Mouse (Mus musculus) embryonic facial prominence, embryonic 14.5 days (tissue): ENCODE measurements around the gene Kcnq1. TPM values are rescaled to one million over a fixed set of nuclear protein-coding genes. Genes with fewer than 3 reads are reported as not detected.

Experiments used
- ATAC-seq: fragments of 200-750 bp; cut with Nextera tagmentation; 2 replicates; pipeline ENCODE4 v1.8.0; 2017; ENCODE audit warnings: low read depth, moderate number of reproducible peaks, moderate TSS enrichment
- DNase-seq: peaks from one replicate; pipeline ENCODE4 v3.0.0-alpha.2; 2015; ENCODE audit warnings: low spot score
- H3K27ac ChIP-seq: fragments of 300-500 bp; sonication (generic); replicated peaks from 2 replicates; pipeline ENCODE4 v1.5.1; 2014; ENCODE audit warnings: low read depth, mild to moderate bottlenecking, low read length, moderate library complexity
- H3K27me3 ChIP-seq: fragments of 300-500 bp; sonication (generic); replicated peaks from 2 replicates; pipeline ENCODE4 v1.6.1; 2014; ENCODE audit warnings: low read length; ENCODE audit not compliant: control insufficient read depth, insufficient read depth
- H3K36me3 ChIP-seq: fragments of 300-500 bp; sonication (generic); 2 replicates; pipeline ENCODE4 v1.6.1; 2014; ENCODE audit warnings: low read length, mixed read lengths; ENCODE audit not compliant: control insufficient read depth, insufficient read depth
- H3K4me1 ChIP-seq: fragments of 300-500 bp; sonication (generic); 2 replicates; pipeline ENCODE4 v1.6.1; 2014; ENCODE audit warnings: antibody characterized with exemption, low read length; ENCODE audit not compliant: control insufficient read depth, insufficient read depth
- H3K4me2 ChIP-seq: fragments of 300-500 bp; sonication (generic); 2 replicates; pipeline ENCODE4 v1.6.1; 2014; ENCODE audit warnings: low read depth, mild to moderate bottlenecking, low read length, moderate library complexity, mixed read lengths
- H3K4me3 ChIP-seq: fragments of 300-500 bp; sonication (generic); 2 replicates; pipeline ENCODE4 v1.5.1; 2014; ENCODE audit warnings: low read depth, mild to moderate bottlenecking, low read length
- H3K9ac ChIP-seq: fragments of 300-500 bp; sonication (generic); 2 replicates; pipeline ENCODE4 v1.6.1; 2014; ENCODE audit warnings: low read depth, mild to moderate bottlenecking, low read length, moderate library complexity, mixed read lengths
- H3K9me3 ChIP-seq: fragments of 300-500 bp; sonication (generic); 2 replicates; pipeline ENCODE4 v1.6.1; 2016; ENCODE audit warnings: low read length; ENCODE audit not compliant: control insufficient read depth
- WGBS: fragments of 180-500 bp; shearing (Covaris S2); extraction: QIAGEN DNeasy Blood & Tissue Kit; methylation state at CpG from one replicate; pipeline ENCODE4 v1.1.7; 2014; 5-methylcytosine and 5-hydroxymethylcytosine counted together
- polyA plus RNA-seq: library from polyadenylated mRNA; unstranded; fragments of >200 nt; fragmentation: Nextera tagmentation; extraction: Ambion mirVana; gene quantifications from 2 replicates; pipeline ENCODE4 v1.2.1, GENCODE M21; 2014

Gene Kcnq1
- polyA plus RNA-seq, 1 experiment from 2014 or later, result 1.9 TPM

DNA sequence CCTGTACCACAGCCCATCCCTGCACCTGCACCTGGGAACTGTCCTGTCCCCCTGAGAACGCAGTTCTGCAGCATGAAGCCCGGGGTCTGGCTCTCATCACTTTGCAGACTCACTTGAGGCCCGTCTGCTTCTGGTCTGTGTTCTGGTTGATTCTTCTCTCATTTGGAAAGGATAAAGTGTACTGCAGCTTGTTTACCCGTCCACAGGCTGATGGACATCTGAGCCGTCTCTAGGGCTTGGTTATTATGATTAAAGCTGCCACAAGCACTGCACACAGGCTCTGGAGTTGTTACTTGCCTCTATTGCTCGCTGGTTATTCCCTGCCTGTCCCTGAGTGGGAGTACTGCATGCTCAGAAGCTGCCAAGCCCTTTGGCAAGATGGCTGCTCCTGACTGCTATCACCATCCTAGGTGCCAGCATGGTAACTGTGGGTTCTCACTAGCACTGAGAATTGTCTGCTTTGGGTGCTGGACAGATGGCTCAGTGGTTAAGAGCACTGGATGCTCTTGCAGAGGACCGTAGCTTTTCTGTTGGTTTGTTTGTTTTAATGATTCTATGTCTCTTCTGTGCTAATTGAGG, 59.6 kb downstream of the Kcnq1 start:
- Histone ChIP-seq H3K27me3 (no peaks in the 10 kb centered on the region), H3K4me1 (0 out of 2 replicates have a peak, but pooled peaks cover 2% of the 10 kb centered on the region), H3K4me3 (no peak overlapping the region), H3K9me3 (no peaks in the 10 kb centered on the region), H3K36me3 (no peaks in the 10 kb centered on the region), H3K4me2 (no peak overlapping the region), H3K27ac (0 out of 2 replicates have a peak overlapping the region, but pooled peaks have one; percentile 35), H3K9ac (no peak overlapping the region)
- DNase-seq (peak; percentile 62), ATAC-seq (peak; percentile 76; the same call in 1 of the 2 replicates)
- WGBS, result 49% methylated on average over 7 of the region's 7 CpGs

DNA sequence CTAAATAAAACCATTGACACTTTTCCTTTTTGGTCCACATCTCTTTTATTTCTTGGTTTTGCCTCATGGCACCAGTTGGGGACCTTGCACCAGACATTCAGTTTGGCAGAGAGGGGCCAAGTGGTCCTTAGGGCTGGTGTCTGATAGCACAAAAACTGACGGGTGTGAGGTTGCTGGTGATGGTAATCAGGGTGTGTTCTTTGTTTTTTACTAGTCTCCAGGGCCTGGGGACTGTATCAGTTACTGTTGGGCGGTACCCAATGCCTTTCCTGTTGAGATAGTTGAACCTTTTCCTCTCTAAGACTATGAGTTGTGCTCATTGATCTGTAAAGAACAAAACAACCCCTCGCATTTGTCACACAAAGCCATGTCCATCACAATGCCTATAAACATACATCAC, 61.1 kb downstream of the Kcnq1 start:
- no peak for ATAC-seq
- WGBS, result 73% methylated on average over 3 of the region's 3 CpGs
- DNase-seq, result no peak
- H3K36me3 ChIP-seq, result no peaks in the 10 kb centered on the region
- no peak overlapping the region for H3K9ac ChIP-seq
- H3K4me2 ChIP-seq, result no peak overlapping the region
- no peaks in the 10 kb centered on the region for H3K27me3 ChIP-seq
- H3K4me1 ChIP-seq, result 0 out of 2 replicates have a peak, but pooled peaks cover 2% of the 10 kb centered on the region
- H3K4me3 ChIP-seq, result no peak overlapping the region
- no peak overlapping the region for H3K27ac ChIP-seq
- H3K9me3 ChIP-seq, result no peaks in the 10 kb centered on the region

DNA sequence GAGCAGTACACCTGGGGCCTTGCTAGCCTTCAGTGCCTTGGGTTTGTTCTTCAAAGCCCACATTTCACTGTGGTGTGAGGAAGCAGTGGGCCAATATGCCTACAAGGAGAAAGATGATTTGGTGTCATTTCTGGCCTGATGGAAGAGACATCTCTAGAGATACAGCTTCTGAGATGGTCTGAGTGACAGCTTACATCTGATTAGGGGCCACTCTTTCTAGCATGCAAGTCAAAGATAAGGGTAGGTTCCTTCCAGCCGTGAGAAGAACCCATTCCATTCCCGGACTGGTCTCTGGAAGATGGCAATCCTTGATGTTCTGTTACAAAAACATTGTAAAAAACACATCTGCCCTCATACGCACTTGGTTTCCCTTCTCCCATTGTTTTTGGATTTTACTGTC, 63.2 kb downstream of the Kcnq1 start:
- no peak overlapping the region for H3K9ac ChIP-seq
- no peak overlapping the region for H3K4me3 ChIP-seq
- WGBS, result 93% methylated on average over 3 of the region's 3 CpGs
- ATAC-seq (no peak), DNase-seq (no peak)
- no peaks in the 10 kb centered on the region for H3K27me3 ChIP-seq
- H3K4me2 ChIP-seq, result no peak overlapping the region
- H3K9me3 ChIP-seq, result no peaks in the 10 kb centered on the region
- H3K4me1 ChIP-seq, result 0 out of 2 replicates have a peak, but pooled peaks cover 2% of the 10 kb centered on the region
- H3K27ac ChIP-seq, result no peak overlapping the region
- H3K36me3 ChIP-seq, result no peaks in the 10 kb centered on the region

DNA sequence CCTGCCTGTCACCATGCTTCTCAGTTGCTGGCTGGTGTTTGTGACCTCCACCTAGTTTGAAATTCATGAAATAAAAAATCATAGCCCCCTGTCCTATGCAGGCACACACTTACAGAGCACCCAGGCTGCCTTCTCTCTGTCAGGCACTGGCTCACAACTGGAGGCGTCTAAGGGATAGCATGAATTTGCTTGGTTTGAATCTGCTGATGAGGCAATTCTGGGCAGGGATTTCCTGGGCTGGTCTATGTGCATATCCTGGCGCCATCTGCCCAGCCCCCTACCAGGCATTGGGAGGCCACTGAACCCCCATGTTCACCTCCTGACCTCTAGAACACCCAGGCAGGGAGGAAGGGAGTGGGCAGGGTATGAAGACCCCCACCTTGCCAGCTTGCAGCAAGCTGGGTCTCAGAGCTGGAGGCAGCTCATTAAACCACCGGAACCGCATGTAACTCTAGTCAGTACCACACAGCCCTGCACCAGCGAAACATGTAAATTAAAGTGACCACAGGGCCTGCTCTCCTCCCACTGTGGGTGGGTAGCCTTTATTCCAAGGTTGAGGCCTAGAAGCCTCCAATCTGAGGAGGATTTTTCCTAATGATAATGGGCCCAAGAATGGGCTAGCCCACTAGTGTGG, 66.9 kb downstream of the Kcnq1 start:
- H3K4me2 ChIP-seq, result no peak overlapping the region
- H3K27ac ChIP-seq, result no peak overlapping the region
- no peak overlapping the region for H3K4me3 ChIP-seq
- peak; percentile 51; the same call in 1 of the 2 replicates for ATAC-seq
- H3K9me3 ChIP-seq, result no peaks in the 10 kb centered on the region
- WGBS, result 58% methylated on average over 5 of the region's 5 CpGs
- no peak overlapping the region for H3K9ac ChIP-seq
- H3K36me3 ChIP-seq, result no peaks in the 10 kb centered on the region
- no peaks in the 10 kb centered on the region for H3K27me3 ChIP-seq
- H3K4me1 ChIP-seq, result no peaks in the 10 kb centered on the region
- peak; percentile 46 for DNase-seq

DNA sequence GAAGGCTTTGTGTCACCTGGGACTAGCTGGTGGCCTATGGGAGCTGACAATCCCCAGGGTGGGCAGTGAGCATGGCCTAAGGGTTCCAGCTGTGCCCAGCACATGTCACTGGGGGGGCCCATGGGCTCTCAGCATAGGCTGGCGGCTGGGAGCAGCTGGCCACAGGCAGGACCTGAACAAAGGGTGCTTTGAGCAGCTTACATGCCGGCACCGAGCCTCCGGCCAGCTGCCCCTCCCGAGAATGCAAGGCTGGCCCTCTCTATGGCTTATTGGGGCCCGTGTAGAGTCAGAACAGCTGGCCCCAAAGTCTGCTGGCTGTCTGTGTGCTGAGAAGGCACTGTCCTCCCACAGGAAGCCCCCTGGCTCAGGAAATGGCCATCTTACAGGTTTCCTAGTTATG, 68.5 kb downstream of the Kcnq1 start:
- H3K27me3 ChIP-seq, result no peaks in the 10 kb centered on the region
- DNase-seq, result peak; percentile 76
- H3K9ac ChIP-seq, result no peak overlapping the region
- peak; percentile 79 for ATAC-seq
- H3K4me1 ChIP-seq, result no peaks in the 10 kb centered on the region
- no peaks in the 10 kb centered on the region for H3K36me3 ChIP-seq
- H3K4me3 ChIP-seq, result no peak overlapping the region
- WGBS, result 67% methylated on average over 1 of the region's 6 CpGs
- no peak overlapping the region for H3K27ac ChIP-seq
- H3K4me2 ChIP-seq, result no peak overlapping the region
- H3K9me3 ChIP-seq, result no peaks in the 10 kb centered on the region

DNA sequence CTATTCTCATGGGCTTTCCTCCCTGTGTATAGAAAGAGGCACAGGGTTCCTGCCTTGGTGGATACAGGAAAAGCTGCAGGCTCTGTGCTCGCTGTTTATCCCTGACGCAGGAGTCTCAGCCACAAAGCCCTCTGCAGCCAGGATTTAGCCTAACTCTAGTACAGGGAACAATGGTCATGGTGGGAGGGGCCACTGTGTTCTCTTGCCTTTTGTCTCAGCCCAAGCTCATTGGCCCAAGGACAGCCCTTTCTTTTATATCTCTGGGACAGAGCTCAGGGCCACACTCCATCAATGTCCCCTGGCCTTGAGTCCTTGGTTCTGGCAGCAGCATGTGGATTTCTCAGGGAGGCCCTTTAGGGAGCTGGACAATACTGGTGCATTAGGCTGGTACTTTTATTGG, 72.7 kb downstream of the Kcnq1 start:
- Histone ChIP-seq H3K4me1 (peaks cover 10% of the 10 kb centered on the region), H3K4me2 (no peak overlapping the region), H3K27me3 (no peaks in the 10 kb centered on the region), H3K4me3 (no peak overlapping the region), H3K9me3 (no peaks in the 10 kb centered on the region), H3K27ac (no peak overlapping the region), H3K9ac (no peak overlapping the region), H3K36me3 (no peaks in the 10 kb centered on the region)
- no peak for ATAC-seq
- WGBS, result 68% methylated on average over 2 of the region's 2 CpGs
- DNase-seq, result no peak

DNA sequence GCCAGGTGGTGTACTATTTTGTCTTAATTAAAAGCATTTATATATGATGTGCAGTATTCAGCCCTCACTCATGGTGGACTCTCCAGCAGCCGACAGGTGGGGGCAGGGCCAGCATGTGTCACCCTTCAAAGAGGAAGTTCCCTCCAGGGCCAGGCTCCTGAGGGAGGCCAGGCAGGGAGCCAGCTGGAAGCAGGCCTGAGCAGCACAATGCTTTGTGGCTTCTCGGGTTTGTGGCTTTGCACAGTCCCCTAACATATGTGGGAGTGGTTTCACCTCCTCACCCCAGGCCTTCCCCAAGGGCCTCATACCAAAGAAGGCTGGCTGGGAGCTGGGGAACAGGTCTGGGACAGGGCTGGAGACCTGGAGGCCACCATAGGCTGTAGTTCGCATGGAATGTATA, 74.6 kb downstream of the Kcnq1 start:
- no peaks in the 10 kb centered on the region for H3K9me3 ChIP-seq
- peak; percentile 83 for DNase-seq
- peaks cover 10% of the 10 kb centered on the region for H3K4me1 ChIP-seq
- no peak overlapping the region for H3K4me2 ChIP-seq
- no peak overlapping the region for H3K9ac ChIP-seq
- H3K27ac ChIP-seq, result no peak overlapping the region
- no peaks in the 10 kb centered on the region for H3K36me3 ChIP-seq
- H3K27me3 ChIP-seq, result no peaks in the 10 kb centered on the region
- 19% methylated on average over 3 of the region's 3 CpGs for WGBS
- peak; percentile 81 for ATAC-seq
- no peak overlapping the region for H3K4me3 ChIP-seq

DNA sequence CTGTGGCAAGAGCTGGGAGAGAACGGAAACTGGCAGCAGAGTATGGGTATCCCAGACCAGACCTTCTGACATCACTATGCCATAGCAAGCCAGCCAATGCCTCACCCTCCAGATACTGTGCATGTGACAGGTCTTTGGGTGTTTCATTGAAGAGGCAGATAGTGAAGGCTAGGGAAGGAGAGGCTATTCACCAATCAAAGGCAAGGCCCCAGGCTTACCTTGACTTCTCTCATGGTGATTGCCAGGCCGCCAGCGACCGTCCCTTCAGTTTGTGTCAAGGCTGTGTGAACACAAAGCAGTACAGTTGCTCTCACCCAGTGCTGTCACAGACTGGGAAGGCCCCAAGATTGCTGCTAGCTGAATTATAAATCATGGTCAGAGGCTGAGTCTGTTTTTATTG, 75.1 kb downstream of the Kcnq1 start:
- H3K36me3 ChIP-seq, result no peaks in the 10 kb centered on the region
- peaks cover 10% of the 10 kb centered on the region for H3K4me1 ChIP-seq
- no peaks in the 10 kb centered on the region for H3K27me3 ChIP-seq
- no peak overlapping the region for H3K27ac ChIP-seq
- no peak overlapping the region for H3K4me3 ChIP-seq
- H3K9me3 ChIP-seq, result no peaks in the 10 kb centered on the region
- 84% methylated on average over 4 of the region's 4 CpGs for WGBS
- H3K9ac ChIP-seq, result no peak overlapping the region
- no peak overlapping the region for H3K4me2 ChIP-seq
- DNase-seq (no peak), ATAC-seq (no peak)

DNA sequence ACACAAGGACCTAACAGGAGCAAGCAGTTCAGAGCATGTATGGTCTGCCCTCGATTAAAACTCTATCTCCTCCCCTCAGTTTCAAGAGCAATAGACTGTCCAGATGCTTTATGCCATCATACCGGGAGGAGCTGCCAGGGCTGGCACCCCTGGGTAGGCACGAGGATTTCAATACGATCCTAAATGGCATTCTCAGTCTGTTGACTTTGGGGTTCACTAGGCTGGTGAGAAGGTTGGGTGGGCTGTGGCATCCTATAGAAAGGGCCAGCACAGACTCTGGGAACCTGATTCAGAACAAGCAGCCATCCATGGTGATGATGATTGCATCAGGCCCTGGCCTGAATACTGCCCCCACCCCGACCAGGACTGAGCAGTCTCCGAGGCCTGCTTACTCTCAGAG, 79.3 kb downstream of the Kcnq1 start:
- H3K4me2 ChIP-seq, result no peak overlapping the region
- peaks cover 5% of the 10 kb centered on the region; the same call in 1 of the 2 replicates for H3K4me1 ChIP-seq
- no peak for ATAC-seq
- H3K9me3 ChIP-seq, result no peaks in the 10 kb centered on the region
- H3K9ac ChIP-seq, result no peak overlapping the region
- no peak for DNase-seq
- no peak overlapping the region for H3K4me3 ChIP-seq
- H3K27me3 ChIP-seq, result no peaks in the 10 kb centered on the region
- H3K36me3 ChIP-seq, result no peaks in the 10 kb centered on the region
- WGBS, result 74% methylated on average over 6 of the region's 6 CpGs
- no peak overlapping the region for H3K27ac ChIP-seq
